Mouse (Mus musculus) neural tube, embryonic 13.5 days (tissue): ENCODE data around the gene Ankra2. TPM values are rescaled to one million over a fixed set of nuclear protein-coding genes. Genes with fewer than 3 reads are reported as not detected.

ENCODE experiments used
- ATAC-seq: fragments of 200-750 bp; cut with Nextera tagmentation; 2 replicates; pipeline ENCODE4 v1.8.0; 2017; ENCODE audit warnings: low read depth, mild to moderate bottlenecking, moderate TSS enrichment, moderate library complexity
- H3K27ac ChIP-seq: fragments of 300-500 bp; sonication (generic); replicated peaks from 2 replicates; pipeline ENCODE4 v1.5.1; 2015; ENCODE audit warnings: moderate library complexity, mild to moderate bottlenecking, inconsistent platforms
- H3K27me3 ChIP-seq: fragments of 300-500 bp; sonication (generic); 2 replicates; pipeline ENCODE4 v1.6.1; 2015; ENCODE audit warnings: mild to moderate bottlenecking, inconsistent platforms
- H3K36me3 ChIP-seq: fragments of 300-500 bp; sonication (generic); 2 replicates; pipeline ENCODE4 v1.6.1; 2015; ENCODE audit warnings: mild to moderate bottlenecking, inconsistent platforms
- H3K4me1 ChIP-seq: fragments of 300-500 bp; sonication (generic); replicated peaks from 2 replicates; pipeline ENCODE4 v1.6.1; 2015; ENCODE audit warnings: inconsistent platforms
- H3K4me2 ChIP-seq: fragments of 300-500 bp; sonication (generic); 2 replicates; pipeline ENCODE4 v1.6.1; 2015; ENCODE audit warnings: inconsistent platforms, mild to moderate bottlenecking, moderate library complexity
- H3K4me3 ChIP-seq: fragments of 300-500 bp; sonication (generic); 2 replicates; pipeline ENCODE4 v1.5.1; 2015; ENCODE audit warnings: mild to moderate bottlenecking, inconsistent platforms
- H3K9ac ChIP-seq: fragments of 300-500 bp; sonication (generic); 2 replicates; pipeline ENCODE4 v1.6.1; 2015; ENCODE audit warnings: moderate library complexity, mild to moderate bottlenecking, inconsistent platforms
- H3K9me3 ChIP-seq: fragments of 300-500 bp; sonication (generic); 2 replicates; pipeline ENCODE4 v1.6.1; 2016; ENCODE audit warnings: inconsistent platforms
- WGBS: fragments of 180-500 bp; shearing (Covaris S2); methylation state at CpG from one replicate; pipeline ENCODE4 v1.1.7; 2015; 5-methylcytosine and 5-hydroxymethylcytosine counted together
- polyA plus RNA-seq: library from polyadenylated mRNA; unstranded; fragments of >200 nt; fragmentation: Nextera tagmentation; extraction: Ambion mirVana; gene quantifications from 2 replicates; pipeline ENCODE4 v1.2.1, GENCODE M21; 2015

The Ankra2 gene
- 52.3 and 55.6 TPM in 2 replicates for polyA plus RNA-seq

DNA sequence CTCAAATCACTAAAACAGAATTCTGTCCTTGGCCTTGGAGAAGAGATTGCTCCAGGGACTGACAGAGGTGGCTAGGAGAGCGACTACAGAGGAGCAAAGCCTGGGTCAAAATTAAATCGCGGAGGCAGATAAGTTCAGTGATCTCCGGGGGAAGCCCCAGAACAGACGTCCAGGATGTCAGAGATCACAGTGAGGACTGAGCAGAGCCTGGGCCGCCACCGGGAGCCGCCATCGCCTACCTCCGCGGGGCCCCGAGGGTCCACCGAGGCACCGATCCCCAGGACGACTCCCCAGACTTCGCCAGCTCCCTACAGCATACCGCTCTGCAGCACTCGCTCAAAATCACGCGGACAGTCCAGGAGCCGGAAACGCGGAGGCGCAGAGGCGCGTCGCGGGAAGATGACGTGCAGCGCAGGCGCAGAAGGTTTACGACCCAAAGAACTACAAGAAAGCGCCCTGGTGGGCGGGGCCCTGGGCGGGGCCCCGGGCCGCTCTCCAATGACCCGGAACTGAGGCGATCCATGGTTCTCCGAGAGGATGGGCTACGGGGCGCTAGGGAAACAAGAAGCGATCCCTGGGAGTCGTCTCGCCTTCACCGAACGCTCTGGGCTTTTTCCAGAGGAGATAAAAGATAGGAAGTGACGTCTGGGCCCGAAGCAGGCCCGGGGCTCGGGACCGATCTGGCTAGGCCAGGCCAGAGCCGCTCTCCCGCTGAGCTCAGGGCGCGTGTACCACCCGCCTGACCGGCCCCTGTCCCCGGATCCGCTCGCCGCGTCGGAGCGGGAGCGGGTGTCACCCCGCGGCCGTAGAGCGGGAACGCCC lies at the start of gene Ankra2, which contains the start of gene Utp15:
Gene Ankra2 (plus strand): TSS at position 439 of the 822 bp plus-strand sequence.
Gene Utp15 (minus strand): TSS at position 406 of the 822 bp plus-strand sequence.
- Histone ChIP-seq H3K4me3 (peak within 1 kb of the TSS; percentile 80), H3K36me3 (peaks cover 26% of the 10 kb centered on the region), H3K4me2 (peak within 1 kb of the TSS; percentile 95), H3K9me3 (no peaks in the 10 kb centered on the region), H3K4me1 (peaks cover 29% of the 10 kb centered on the region), H3K9ac (peak within 1 kb of the TSS; percentile 89), H3K27ac (peak within 1 kb of the TSS; percentile 93), H3K27me3 (no peaks in the 10 kb centered on the region)
- ATAC-seq, result peak; percentile 99
- WGBS, result under 1% methylated on average over 71 of the region's 71 CpGs

DNA sequence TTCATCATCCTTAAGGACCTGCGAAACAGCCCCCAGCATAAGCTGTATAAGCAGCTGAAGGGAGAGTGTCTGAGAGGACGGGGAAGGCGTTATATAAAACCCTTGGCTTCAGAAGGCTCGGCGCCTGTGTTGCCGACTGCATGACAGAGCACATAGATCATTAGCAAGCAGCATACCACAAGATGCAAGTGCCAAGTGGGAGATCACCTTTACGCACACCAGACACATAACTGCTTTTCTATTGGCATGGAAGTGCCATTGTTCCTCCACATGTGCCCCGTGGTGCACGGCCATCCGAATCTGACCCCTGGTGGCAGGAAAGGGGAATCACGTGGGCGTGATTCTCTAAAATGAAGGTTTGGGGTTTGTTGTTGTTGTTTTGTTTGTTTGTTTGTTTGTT lies 40.0 kb upstream of the Ankra2 start:
- Histone ChIP-seq H3K9ac (peak overlapping the region; percentile 45; the same call in 1 of the 2 replicates), H3K4me2 (peak overlapping the region; percentile 17; the same call in 1 of the 2 replicates), H3K9me3 (no peaks in the 10 kb centered on the region), H3K27me3 (no peaks in the 10 kb centered on the region), H3K4me3 (no peak overlapping the region), H3K27ac (no peak overlapping the region), H3K36me3 (no peaks in the 10 kb centered on the region), H3K4me1 (0 out of 2 replicates have a peak, but pooled peaks cover 3% of the 10 kb centered on the region)
- WGBS, result 32% methylated on average over 12 of the region's 12 CpGs
- peak; percentile 59; the same call in 1 of the 2 replicates for ATAC-seq

DNA sequence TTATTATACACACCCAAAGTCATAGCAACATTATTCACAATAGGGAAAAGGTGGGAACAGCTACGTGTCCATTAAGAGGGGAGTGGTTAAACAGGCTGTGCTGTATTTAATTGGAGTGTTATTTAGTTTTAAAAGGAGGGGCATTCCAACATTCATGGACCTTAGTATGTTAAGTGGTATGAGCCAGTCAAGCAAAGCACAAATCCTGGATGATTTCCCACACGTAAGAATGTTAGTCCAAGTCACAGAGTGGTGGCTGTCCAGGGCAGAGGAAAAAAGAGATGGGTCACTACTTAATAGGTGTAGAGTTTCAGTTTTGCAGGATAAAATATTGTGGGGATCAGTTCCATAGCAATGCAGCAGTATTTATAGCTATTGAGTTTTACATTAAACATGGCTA lies 36.6 kb upstream of the Ankra2 start:
- H3K27me3 ChIP-seq, result no peaks in the 10 kb centered on the region

DNA sequence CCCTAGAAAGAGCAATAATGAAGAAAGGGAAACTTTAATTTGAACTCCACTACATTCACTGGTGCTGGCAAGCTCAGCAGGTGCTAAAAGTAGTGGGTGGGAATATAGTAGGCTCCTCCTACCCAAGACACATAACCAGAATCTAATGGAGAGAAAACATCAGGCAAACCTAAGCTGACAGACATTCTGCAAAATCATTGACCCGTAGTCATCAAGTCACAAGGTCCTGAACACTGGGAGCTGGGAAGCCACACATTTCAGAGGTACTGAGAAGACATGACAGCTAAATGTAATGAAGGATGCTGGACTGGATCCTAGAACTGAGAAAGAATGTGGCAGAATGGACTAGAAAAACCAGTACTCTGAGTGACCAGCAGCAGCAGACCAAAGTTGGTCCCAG lies 32.4 kb upstream of the Ankra2 start:
- no peaks in the 10 kb centered on the region for H3K36me3 ChIP-seq
- no peaks in the 10 kb centered on the region for H3K9me3 ChIP-seq
- no peak overlapping the region for H3K9ac ChIP-seq
- no peak overlapping the region for H3K4me2 ChIP-seq
- no peak for ATAC-seq
- WGBS, result 92% methylated on average over 1 of the region's 1 CpGs
- no peak overlapping the region for H3K4me3 ChIP-seq
- H3K4me1 ChIP-seq, result no peaks in the 10 kb centered on the region
- no peaks in the 10 kb centered on the region for H3K27me3 ChIP-seq
- H3K27ac ChIP-seq, result no peak overlapping the region

More for the DNA sequence above, 36.6 kb upstream of the Ankra2 start:
- Histone ChIP-seq H3K4me3 (no peak overlapping the region), H3K9me3 (no peaks in the 10 kb centered on the region), H3K4me2 (no peak overlapping the region), H3K4me1 (0 out of 2 replicates have a peak, but pooled peaks cover 3% of the 10 kb centered on the region), H3K27ac (no peak overlapping the region), H3K9ac (no peak overlapping the region), H3K36me3 (no peaks in the 10 kb centered on the region)
- ATAC-seq, result no peak
- 83% methylated on average over 2 of the region's 2 CpGs for WGBS

DNA sequence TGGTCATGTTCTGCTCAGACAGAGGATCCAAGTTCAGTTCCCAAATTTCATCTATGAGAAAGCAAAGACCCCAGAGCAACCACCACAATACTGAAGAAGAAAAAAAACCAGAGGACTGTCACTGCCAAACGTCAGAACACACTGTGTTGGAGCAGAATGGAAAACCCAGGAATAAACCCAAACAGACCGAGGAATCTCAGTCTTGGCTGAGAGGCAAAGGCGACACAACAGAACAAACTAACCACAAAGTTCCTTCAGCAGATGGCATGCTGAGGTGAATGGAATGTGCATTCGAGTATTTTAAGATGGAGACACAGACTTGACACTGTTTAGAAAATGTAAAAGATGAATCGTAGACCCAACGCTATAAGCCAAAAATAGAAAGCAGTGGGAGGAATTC lies 27.4 kb upstream of the Ankra2 start:
- 84% methylated on average over 6 of the region's 6 CpGs for WGBS
- H3K36me3 ChIP-seq, result no peaks in the 10 kb centered on the region

DNA sequence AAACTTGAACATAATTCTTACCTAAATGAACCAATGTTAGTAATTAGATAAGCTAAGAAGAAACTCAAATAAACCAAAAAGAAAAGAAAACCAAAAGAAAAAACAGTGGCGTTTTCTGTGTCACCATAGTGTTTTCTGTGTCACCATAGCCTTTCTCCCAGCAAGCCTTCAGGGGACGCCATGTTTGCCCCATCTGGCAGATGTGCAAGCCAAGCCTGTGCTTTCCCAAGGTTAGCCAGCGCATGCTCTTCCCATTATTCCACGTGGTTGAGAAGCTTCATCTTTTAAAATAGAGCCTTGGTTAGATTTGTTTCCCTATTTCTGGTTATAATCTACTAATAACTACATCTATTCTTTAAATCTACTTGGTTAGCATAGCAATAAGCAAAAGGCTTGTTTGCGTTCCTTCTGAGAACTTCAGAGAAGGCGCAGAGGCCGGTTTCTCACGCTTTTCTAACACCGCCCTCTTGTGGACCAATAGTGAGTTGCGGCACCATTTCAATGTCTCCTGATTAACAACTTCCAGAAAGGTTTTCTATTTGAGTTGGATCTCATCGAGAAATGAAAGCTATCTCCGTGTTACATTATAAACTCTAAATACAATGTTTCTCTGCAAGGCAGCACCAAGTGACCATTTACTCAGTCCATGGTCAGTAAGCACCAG lies 22.8 kb upstream of the Ankra2 start:
- Histone ChIP-seq H3K9me3 (no peaks in the 10 kb centered on the region), H3K36me3 (no peaks in the 10 kb centered on the region), H3K9ac (no peak overlapping the region), H3K27ac (no peak overlapping the region), H3K4me1 (peaks cover 5% of the 10 kb centered on the region; the same call in 1 of the 2 replicates), H3K4me3 (no peak overlapping the region), H3K27me3 (no peaks in the 10 kb centered on the region), H3K4me2 (no peak overlapping the region)
- 17% methylated on average over 12 of the region's 12 CpGs for WGBS
- no peak for ATAC-seq

More for the DNA sequence above, 27.4 kb upstream of the Ankra2 start:
- no peak for ATAC-seq
- H3K4me3 ChIP-seq, result no peak overlapping the region
- no peaks in the 10 kb centered on the region for H3K27me3 ChIP-seq
- H3K9ac ChIP-seq, result no peak overlapping the region
- no peak overlapping the region for H3K27ac ChIP-seq
- H3K4me1 ChIP-seq, result no peaks in the 10 kb centered on the region
- H3K4me2 ChIP-seq, result no peak overlapping the region
- H3K9me3 ChIP-seq, result no peaks in the 10 kb centered on the region

DNA sequence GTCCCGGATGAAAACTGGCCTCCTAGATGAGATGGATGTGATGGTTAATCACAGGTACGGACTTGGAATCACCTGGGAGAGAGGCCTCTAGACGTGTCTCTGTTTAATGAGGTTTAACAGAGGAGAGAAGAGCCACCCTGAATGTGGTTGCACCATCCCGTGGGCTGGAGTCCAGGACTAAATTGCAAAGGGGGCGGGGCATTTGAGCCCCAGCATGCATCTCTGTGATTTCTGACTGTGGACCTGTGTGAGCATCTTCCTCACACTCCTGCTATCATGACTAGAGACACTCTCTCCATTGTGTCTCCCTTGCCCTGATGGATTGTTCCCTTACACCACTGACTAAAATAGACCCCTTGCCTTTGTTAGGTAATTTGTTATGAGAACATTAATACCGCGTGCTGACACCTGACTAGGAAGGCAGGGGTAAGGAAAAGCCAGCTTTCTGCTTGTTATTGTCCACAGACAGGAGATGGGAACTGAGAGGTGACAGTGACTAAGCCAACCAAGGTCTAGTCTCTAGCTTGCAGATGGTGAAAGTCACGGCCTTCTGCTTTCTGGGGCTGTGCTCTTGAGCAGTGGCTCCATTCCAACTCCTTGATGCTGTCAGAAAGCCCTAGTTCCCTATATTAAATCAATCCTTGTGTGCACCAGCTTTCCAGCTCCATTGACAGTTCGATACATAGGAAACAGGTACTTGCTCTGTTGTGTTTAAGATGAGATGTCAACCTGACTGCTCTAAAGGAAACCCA lies 21.2 kb upstream of the Ankra2 start:
- 71% methylated on average over 9 of the region's 9 CpGs for WGBS
- Histone ChIP-seq H3K4me3 (no peak overlapping the region), H3K9ac (no peak overlapping the region), H3K4me2 (no peak overlapping the region), H3K27me3 (no peaks in the 10 kb centered on the region), H3K27ac (no peak overlapping the region), H3K4me1 (peaks cover 5% of the 10 kb centered on the region; the same call in 1 of the 2 replicates), H3K36me3 (no peaks in the 10 kb centered on the region), H3K9me3 (no peaks in the 10 kb centered on the region)
- ATAC-seq, result no peak

DNA sequence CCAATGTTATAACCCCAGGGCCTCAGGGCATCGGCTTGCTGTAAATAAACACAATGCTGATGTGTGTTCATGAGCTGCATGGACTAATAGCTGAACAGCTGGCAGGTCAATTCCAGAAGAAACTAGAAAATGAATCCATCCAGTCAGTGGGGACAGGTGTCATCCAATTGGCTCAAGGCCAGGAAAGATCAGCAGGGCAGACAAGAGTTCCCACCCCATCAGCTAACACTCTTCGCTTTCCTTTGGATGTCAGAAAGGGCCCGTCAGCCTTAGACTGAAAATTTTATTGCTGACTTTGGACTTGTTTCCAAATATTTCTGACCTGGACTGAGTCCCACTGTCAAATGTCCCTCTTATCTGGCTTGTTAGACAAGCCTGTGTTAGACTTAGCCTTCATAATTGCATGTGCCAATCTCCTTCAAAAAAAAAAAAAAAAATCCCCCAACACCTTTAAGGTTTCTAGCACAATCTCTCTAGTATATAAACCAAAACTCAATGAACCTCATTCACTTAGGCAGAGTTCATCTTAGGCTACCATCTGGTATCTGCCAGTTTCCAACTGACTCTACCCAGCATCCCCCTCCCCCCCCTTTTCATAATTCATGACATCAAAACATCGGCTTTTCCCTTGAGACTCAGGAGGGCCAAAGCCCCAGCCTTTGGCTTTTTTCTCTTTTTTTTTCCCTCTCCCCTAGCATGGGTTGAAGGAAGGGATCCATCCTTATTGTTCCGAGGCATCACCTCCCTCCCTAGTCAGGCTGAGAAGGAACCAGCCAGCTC lies 18.1 kb upstream of the Ankra2 start:
- Histone ChIP-seq H3K9me3 (no peaks in the 10 kb centered on the region), H3K4me3 (no peak overlapping the region), H3K27me3 (no peaks in the 10 kb centered on the region), H3K27ac (no peak overlapping the region), H3K4me1 (peaks cover 5% of the 10 kb centered on the region; the same call in 1 of the 2 replicates), H3K4me2 (no peak overlapping the region), H3K9ac (no peak overlapping the region), H3K36me3 (peaks cover 25% of the 10 kb centered on the region)
- no peak; the same call in 1 of the 2 replicates for ATAC-seq
- 54% methylated on average over 5 of the region's 5 CpGs for WGBS

DNA sequence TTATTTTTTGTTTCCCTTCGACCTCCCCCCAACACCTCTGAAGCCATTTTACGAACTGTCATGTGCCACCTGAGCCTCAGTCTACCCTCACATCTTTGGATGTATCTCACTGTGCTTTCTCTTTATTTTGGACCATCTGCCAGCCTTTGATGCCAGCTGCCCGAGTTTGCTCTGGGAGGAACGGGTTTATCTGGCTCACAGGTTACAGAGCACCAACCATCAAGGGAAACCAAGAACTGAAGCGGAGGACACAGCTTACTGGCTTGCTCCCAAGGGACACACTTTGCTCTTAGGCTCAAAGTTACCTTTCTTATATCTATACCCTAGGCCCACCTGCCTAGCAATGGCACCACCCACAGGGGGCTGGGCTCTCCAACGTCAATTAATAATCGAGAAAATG lies 17.5 kb upstream of the Ankra2 start:
- H3K4me1 ChIP-seq, result peaks cover 5% of the 10 kb centered on the region; the same call in 1 of the 2 replicates
- H3K27ac ChIP-seq, result no peak overlapping the region
- no peak overlapping the region for H3K4me3 ChIP-seq
- no peak overlapping the region for H3K9ac ChIP-seq
- 54% methylated on average over 7 of the region's 7 CpGs for WGBS
- H3K36me3 ChIP-seq, result peaks cover 31% of the 10 kb centered on the region
- H3K4me2 ChIP-seq, result no peak overlapping the region
- H3K27me3 ChIP-seq, result no peaks in the 10 kb centered on the region
- no peak for ATAC-seq
- no peaks in the 10 kb centered on the region for H3K9me3 ChIP-seq

DNA sequence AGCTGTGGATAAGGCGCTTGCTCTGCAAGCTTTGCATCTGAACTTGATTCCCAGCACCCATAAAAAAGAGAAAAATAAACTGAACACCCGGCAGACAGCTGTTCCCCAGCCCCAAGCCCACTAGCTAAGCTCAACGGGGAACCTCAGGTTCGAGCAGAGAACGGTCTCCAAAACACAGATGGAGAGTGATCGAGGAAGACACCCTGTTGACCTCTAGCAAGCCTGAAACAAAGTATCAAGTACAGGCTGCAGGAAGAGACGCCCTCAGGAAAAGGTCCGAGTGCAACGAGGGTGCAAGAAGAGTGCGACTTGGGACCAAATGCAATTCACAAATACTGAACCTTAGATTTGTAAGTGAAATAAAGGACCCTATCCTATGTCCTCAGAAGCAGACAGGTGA lies 13.3 kb upstream of the Ankra2 start:
- H3K9ac ChIP-seq, result no peak overlapping the region
- H3K9me3 ChIP-seq, result no peaks in the 10 kb centered on the region
- no peak overlapping the region for H3K4me3 ChIP-seq
- no peak overlapping the region for H3K27ac ChIP-seq
- WGBS, result 86% methylated on average over 10 of the region's 10 CpGs
- no peak for ATAC-seq
- peaks cover 1% of the 10 kb centered on the region; the same call in 1 of the 2 replicates for H3K4me1 ChIP-seq
- H3K4me2 ChIP-seq, result no peak overlapping the region
- H3K36me3 ChIP-seq, result peaks cover 69% of the 10 kb centered on the region
- H3K27me3 ChIP-seq, result no peaks in the 10 kb centered on the region

DNA sequence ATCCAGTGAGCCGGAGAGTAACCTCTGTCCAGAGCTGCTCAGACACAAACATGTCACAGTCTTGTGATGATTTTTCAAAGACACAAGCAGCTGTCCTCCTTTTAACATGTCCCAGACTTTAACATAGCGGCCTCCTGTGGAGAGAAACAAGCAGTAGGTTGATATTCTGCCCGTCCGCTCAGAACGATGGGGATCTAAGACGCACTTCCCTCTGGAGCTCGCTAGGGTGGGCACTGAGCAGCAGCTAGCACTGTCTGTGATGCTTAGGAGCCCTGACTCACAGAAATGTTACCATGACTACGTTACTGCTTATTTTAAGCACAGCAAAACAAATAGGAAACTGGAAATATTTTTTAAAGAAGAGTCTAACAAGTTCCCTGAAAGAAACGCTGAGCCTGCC lies 8.0 kb upstream of the Ankra2 start:
- Histone ChIP-seq H3K36me3 (peaks cover 85% of the 10 kb centered on the region), H3K9ac (no peak overlapping the region), H3K4me1 (no peaks in the 10 kb centered on the region), H3K4me3 (no peak overlapping the region), H3K4me2 (no peak overlapping the region), H3K27ac (no peak overlapping the region), H3K27me3 (no peaks in the 10 kb centered on the region), H3K9me3 (no peaks in the 10 kb centered on the region)
- ATAC-seq, result no peak
- WGBS, result 78% methylated on average over 9 of the region's 9 CpGs
